8 mouse cellular contexts compared by ENCODE assay signal in the genomic region with DNA sequence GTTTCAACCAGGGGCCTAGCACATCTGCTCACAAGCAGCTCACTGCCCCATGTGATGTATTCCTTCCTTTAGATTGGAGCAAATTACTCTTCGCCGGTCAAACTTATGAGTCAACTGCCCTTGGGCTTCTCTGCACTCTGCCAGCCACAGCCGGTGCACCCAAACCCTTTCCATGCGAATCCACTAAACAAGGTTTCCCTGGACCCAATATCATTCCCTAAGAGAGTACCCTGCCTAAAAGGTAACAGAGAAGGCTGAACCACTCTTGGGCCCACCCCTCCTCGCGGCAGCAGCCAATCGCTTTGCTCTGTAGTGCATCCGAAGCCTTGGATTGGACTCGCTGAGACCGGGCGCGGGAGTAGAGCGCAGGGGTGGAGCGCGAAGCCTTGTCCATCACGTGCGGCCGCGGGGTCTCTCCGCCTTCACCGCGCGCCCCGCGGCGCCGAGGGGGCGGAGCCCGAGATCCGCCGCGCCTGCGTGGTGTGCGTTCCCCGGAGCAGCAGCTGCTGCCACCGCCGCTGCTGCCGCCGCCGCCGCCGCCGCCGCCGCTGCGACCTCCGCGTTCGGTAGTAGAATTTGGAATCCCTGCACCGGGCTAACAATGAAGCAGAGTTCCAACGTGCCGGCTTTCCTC. TPM values are rescaled to one million over a fixed set of nuclear protein-coding genes. Genes with fewer than 3 reads are reported as not detected.
DNase-seq lines count a peak whose midpoint lies in the region; ATAC-seq and TF ChIP-seq lines count a peak whose summit lies in the region.

Hsf2 (plus strand) TSS at position 478 of the 634 bp plus-strand sequence.

- H3K9ac ChIP-seq in embryonic facial prominence, embryonic 15.5 days = peak within 1 kb of the TSS; percentile 97
- H3K9ac ChIP-seq in limb, embryonic 14.5 days (ENCODE audit: low read depth, low read length, severe bottlenecking) = peak within 1 kb of the TSS; percentile 97
- H3K9ac ChIP-seq in midbrain, postnatal 0 days (replicated peaks; ENCODE audit: low read length, poor library complexity, severe bottlenecking) = peak within 1 kb of the TSS; percentile 95

- TF ChIP-seq CTCF in bone marrow, adult 2 months (IDR thresholded peaks at IDR 0.05; ENCODE audit: control insufficient read depth, insufficient read depth, low read length) = no peak
- no peak for TF ChIP-seq CTCF in midbrain, postnatal 0 days (IDR thresholded peaks at IDR 0.05)

- ATAC-seq in embryonic facial prominence, embryonic 15.5 days (ENCODE audit: insufficient number of reproducible peaks, low FRiP score, low TSS enrichment, low read depth) = peak; percentile 100
- peak; percentile 100 for ATAC-seq in limb, embryonic 14.5 days (ENCODE audit: low FRiP score, low read depth)
- ATAC-seq in midbrain, postnatal 0 days (ENCODE audit: low FRiP score) = peak; percentile 100

- H3K4me3 ChIP-seq in bone marrow, adult 2 months (replicated peaks; ENCODE audit: control insufficient read depth, low read depth, low read length) = peak within 1 kb of the TSS; percentile 95
- H3K4me3 ChIP-seq in embryonic facial prominence, embryonic 15.5 days (replicated peaks) = peak within 1 kb of the TSS; percentile 89
- peak within 1 kb of the TSS; percentile 88 for H3K4me3 ChIP-seq in limb, embryonic 14.5 days (replicated peaks; ENCODE audit: low read length)
- H3K4me3 ChIP-seq in midbrain, postnatal 0 days (ENCODE audit: low read depth, low read length) = peak within 1 kb of the TSS; percentile 90

- H3K4me2 ChIP-seq in embryonic facial prominence, embryonic 15.5 days (replicated peaks) = peak within 1 kb of the TSS; percentile 52
- peak within 1 kb of the TSS; percentile 61 for H3K4me2 ChIP-seq in limb, embryonic 14.5 days (replicated peaks; ENCODE audit: low read depth, low read length, severe bottlenecking)
- H3K4me2 ChIP-seq in midbrain, postnatal 0 days (ENCODE audit: low read depth, low read length, poor library complexity, severe bottlenecking) = peak within 1 kb of the TSS; percentile 62

- H3K27ac ChIP-seq in bone marrow, adult 2 months (ENCODE audit: control insufficient read depth, insufficient read depth, low read depth, low read length, poor library complexity) = peak within 1 kb of the TSS; percentile 68
- H3K27ac ChIP-seq in embryonic facial prominence, embryonic 15.5 days (replicated peaks) = peak within 1 kb of the TSS; percentile 97
- H3K27ac ChIP-seq in limb, embryonic 14.5 days (replicated peaks; ENCODE audit: low read depth, low read length) = peak within 1 kb of the TSS; percentile 98
- peak within 1 kb of the TSS; percentile 91 for H3K27ac ChIP-seq in midbrain, postnatal 0 days (ENCODE audit: low read depth, low read length)

- no peak for TF ChIP-seq POLR2A in bone marrow, adult 2 months (IDR thresholded peaks at IDR 0.05; ENCODE audit: borderline replicate concordance, control insufficient read depth, low read depth, low read length)
- TF ChIP-seq POLR2A in limb, embryonic 14.5 days (IDR thresholded peaks at IDR 0.05; ENCODE audit: borderline replicate concordance, extremely low read depth, insufficient read depth, insufficient read length) = no peak

- H3K36me3 ChIP-seq in embryonic facial prominence, embryonic 15.5 days = no peaks in the 10 kb centered on the region
- no peaks in the 10 kb centered on the region for H3K36me3 ChIP-seq in limb, embryonic 14.5 days (ENCODE audit: control insufficient read depth, insufficient read depth, low read length)
- no peaks in the 10 kb centered on the region for H3K36me3 ChIP-seq in midbrain, postnatal 0 days (ENCODE audit: insufficient read depth, low read length)

- WGBS in bone marrow, adult 2 months = under 1% methylated on average over 52 of the region's 52 CpGs
- WGBS in embryonic facial prominence, embryonic 15.5 days = under 1% methylated on average over 52 of the region's 52 CpGs
- 2% methylated on average over 30 of the region's 52 CpGs for WGBS in limb, embryonic 14.5 days
- under 1% methylated on average over 44 of the region's 52 CpGs for WGBS in midbrain, postnatal 0 days

- peak; percentile 94 for DNase-seq in 416B (ENCODE audit: low read depth)
- DNase-seq in heart, adult 8-10 months (ENCODE audit: low spot score) = peak; percentile 95
- DNase-seq in kidney, adult 9 months = peak; percentile 98
- DNase-seq in limb, embryonic 14.5 days (ENCODE audit: low spot score) = peak; percentile 97
- peak; percentile 99 for DNase-seq in midbrain, postnatal 0 days (ENCODE audit: low spot score)
- peak; percentile 78 to 81 for DNase-seq in spleen, postnatal 14 days (ENCODE audit: low spot score in 2 of 2)

- no peaks in the 10 kb centered on the region; the same call in 1 of the 2 replicates for H3K4me1 ChIP-seq in bone marrow, adult 2 months (ENCODE audit: control insufficient read depth, insufficient read depth, low read length)
- H3K4me1 ChIP-seq in embryonic facial prominence, embryonic 15.5 days = peaks cover 9% of the 10 kb centered on the region; the same call in 1 of the 2 replicates
- peaks cover 9% of the 10 kb centered on the region for H3K4me1 ChIP-seq in limb, embryonic 14.5 days (ENCODE audit: control insufficient read depth, insufficient read depth, low read length)
- H3K4me1 ChIP-seq in midbrain, postnatal 0 days (ENCODE audit: insufficient read depth, low read length) = no peaks in the 10 kb centered on the region

- no peaks in the 10 kb centered on the region for H3K27me3 ChIP-seq in embryonic facial prominence, embryonic 15.5 days
- H3K27me3 ChIP-seq in limb, embryonic 14.5 days (ENCODE audit: control insufficient read depth, insufficient read depth, low read length) = no peaks in the 10 kb centered on the region
- no peaks in the 10 kb centered on the region for H3K27me3 ChIP-seq in midbrain, postnatal 0 days (ENCODE audit: insufficient read depth, low read length)

- H3K9me3 ChIP-seq in embryonic facial prominence, embryonic 15.5 days (replicated peaks) = no peaks in the 10 kb centered on the region
- H3K9me3 ChIP-seq in limb, embryonic 14.5 days (ENCODE audit: control insufficient read depth, low read length) = no peaks in the 10 kb centered on the region
- no peaks in the 10 kb centered on the region for H3K9me3 ChIP-seq in midbrain, postnatal 0 days (ENCODE audit: low read length)

RNA-seq across cellular contexts. Expression of gene Hsf2, which starts in this region (rescaled TPM):
- polyA plus RNA-seq in bone marrow, adult 2 months (2011; ENCODE audit: insufficient read depth, insufficient read length, low replicate concordance, missing spikeins) = 4.5 and 7.4 TPM in 2 replicates
- 27.6 and 28.8 TPM in 2 replicates for polyA plus RNA-seq in embryonic facial prominence, embryonic 15.5 days (2015; fragmentation: Nextera tagmentation; extraction: Ambion mirVana)
- 10 to 100 TPM; 13.7 to 16.6 (median 15.1) TPM for total RNA-seq in heart, adult 8-10 months (2022)
- polyA plus RNA-seq in limb, embryonic 14.5 days (2012; rRNA removed) = 22.0 and 23.4 TPM in 2 replicates
- polyA plus RNA-seq in limb, embryonic 14.5 days (2014; fragmentation: Nextera tagmentation; extraction: Ambion mirVana) = 29.8 and 31.0 TPM in 2 replicates
- 39.7 and 47.5 TPM in 2 replicates for total RNA-seq in midbrain, postnatal 0 days (2014; rRNA removed)
- 49.3 and 57.9 TPM in 2 replicates for polyA plus RNA-seq in midbrain, postnatal 0 days (2015; fragmentation: Nextera tagmentation; extraction: Ambion mirVana)

Comparison
In these comparisons a context has a peak if more than half of its experiments do, and no peak if none do; other contexts are left out.
1. Peak in every context shown above with its lines: DNase-seq, ATAC-seq, H3K4me3 ChIP-seq and H3K27ac ChIP-seq.